Mouse (Mus musculus) gastrocnemius, postnatal 14 days (tissue): Measurements from ENCODE around the gene Stk25. TPM values are rescaled to one million over a fixed set of nuclear protein-coding genes. Genes with fewer than 3 reads are reported as not detected.

Experiments used
- DNase-seq: peaks from one replicate; pipeline ENCODE4 v3.0.0; 2021; ENCODE audit warnings: mixed read lengths
- intact Hi-C: fragments of 180-260 bp; cut with DNase I; formaldehyde crosslinking; loops from one replicate; pipeline ENCODE4 v1.15.1; 2025; ENCODE audit warnings: low total_unique reads
- total RNA-seq, 2 experiments: library from RNA; stranded (reverse); gene quantifications; 2 replicates each; pipeline ENCODE4 v1.2.3; 2021

Gene Stk25
- total RNA-seq, 2 experiments from 2014 or later = 91.0 to 98.6 TPM

- no peak for DNase-seq
- intact Hi-C loops = no loop called here
Observed at GRCm38 (mm10) chr1:93630796-93631195, 27.7 kb downstream of the Stk25 start.

DNA sequence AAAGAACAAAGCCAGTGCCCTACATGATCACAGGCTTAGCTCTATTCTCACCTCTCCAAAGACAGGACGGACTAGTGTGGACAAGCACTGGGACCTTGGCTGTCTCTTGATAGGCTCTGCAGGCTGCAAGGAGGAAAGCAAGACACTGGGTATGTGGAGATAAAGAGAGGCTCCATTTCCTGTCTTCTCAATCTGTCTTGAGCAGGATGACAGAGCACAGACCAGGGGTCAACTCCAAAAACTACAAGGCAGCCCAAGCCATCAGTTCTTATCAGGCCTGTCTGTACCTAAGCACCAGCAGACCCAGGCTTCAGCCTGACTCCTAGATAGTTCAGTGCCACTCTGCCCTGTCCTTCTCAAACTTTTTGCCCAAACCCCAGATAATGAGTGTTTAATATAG is 34.0 kb downstream of the Stk25 start:
- intact Hi-C loops = no loop called here
- DNase-seq = no peak

DNA sequence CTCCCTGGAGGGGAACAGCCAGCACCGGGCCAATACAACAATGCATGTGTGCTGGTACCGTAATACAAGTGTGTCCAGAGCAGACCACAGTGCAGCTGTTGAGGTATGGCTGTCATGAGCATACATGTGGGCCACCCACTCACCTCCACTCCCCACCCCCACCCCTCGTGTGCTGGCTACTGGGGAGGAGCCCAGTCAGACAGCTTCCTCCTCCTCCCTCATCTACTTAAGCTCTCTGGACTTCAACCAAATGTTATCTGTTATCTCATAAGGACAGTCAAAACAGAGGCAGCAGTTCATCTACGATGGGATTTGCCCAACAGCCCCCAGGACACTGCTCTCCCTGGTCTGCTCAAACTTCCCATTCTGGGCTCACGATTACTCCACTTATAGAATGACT is 39.5 kb downstream of the Stk25 start:
- DNase-seq = no peak
- intact Hi-C loops = no loop called here

DNA sequence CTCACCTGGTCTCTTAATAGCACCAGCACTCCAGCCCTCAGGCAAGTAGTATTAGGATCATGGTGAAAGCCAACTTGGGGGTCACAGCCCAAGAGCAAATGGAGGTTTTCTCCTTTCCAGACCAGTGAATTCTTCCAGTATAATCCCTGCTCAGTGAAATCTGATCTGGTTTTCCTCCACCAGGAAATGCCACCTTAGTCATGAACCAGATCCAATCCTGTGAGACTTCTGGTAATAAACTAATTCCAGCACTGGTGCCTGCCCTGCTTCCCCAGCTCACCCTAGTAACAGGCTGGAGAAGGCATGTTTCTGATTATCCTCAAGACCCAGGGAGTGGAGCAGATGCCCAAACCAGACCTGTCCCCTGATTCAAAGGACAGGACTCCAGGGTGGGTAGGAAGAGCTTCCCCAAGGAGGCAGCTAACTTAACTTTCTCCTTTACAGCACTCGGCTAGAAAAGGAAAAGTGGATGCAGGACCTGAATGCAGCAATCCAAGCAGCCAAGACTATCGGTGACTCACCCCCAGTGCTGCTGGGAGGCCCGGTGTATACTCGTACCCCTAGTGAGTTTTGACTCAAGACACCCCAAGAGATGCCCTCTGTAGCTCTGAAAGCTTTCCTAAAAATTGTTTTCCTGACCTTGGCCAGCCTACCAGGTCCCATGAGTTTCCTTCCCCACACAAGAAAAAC is 40.3 kb downstream of the Stk25 start:
- no peak for DNase-seq
- intact Hi-C loops = no loop called here

- DNase-seq = no peak
- intact Hi-C loops = no loop called here
Observed at GRCm38 (mm10) chr1:93609762-93610161, 48.7 kb downstream of the Stk25 start.

DNA sequence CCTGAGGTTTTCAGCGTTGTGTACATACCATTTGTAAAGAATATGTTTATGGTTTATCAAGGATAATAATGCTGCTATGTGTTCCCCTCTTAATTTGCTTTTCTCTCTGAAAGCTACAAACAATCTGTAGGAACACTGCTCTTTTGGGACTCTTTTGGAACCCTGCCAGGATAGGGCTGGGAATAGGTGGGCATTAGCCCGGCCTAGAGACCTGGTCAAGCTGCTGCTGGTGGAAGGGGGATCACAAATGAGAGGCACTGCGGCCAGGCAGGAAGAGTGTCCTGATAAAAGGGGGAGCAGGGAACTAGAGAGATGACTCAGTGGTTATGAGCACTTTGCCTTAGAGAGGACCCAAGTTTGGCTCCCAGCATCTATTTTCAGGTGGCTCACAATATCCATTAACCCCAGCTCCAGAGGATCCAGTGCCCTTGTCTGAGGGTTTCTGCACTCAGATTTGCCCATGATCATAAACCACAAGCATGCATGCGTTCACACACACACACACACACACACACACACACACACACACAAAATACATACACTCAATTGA is 49.7 kb downstream of the Stk25 start:
- no peak for DNase-seq
- intact Hi-C loops = no loop called here

DNA sequence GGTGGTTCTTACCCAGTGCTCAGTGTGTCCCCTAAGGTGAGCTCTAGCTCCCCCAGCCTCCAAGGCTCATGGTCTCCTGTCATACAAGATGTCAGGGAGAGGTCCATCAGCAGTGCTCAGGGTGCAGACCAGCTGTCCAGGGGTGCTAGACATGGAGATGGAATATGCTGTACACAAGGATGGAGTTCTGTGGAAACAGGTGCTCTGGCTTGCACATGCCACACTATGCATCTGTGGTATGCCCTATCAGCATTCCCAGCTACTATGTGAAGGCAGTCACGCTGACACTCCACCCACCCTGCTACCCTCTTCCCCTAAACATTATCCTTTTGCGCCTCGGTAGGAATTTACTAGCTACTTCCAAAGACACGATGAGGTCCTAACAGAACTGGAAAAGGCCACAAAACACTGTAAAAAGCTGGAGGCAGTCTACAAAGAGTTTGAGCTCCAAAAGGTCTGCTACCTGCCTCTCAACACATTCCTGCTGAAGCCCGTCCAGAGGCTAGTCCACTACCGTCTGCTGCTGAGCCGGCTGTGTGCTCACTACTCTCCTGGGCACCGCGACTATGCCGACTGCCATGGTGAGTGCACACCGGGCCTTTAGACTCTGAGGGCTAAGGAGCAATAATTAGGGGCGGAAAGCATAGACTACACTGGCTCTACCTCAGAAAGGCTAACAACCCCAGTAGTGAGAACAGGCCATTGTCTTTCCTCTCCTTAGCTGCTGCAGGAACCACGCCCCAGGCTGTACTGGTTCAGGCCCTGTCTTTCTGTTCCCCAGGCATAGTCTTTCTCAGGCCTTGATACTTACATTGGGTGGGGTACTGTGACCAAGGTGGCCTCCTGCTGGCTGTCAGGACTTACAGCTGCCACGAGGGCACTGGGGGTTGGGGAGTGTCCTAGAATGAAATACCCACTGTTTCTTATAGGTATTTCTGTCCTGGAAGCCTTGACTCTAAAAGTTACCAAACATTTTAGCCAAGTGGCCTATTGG is 51.1 kb downstream of the Stk25 start:
- DNase-seq = no peak
- intact Hi-C loops = no loop called here

DNA sequence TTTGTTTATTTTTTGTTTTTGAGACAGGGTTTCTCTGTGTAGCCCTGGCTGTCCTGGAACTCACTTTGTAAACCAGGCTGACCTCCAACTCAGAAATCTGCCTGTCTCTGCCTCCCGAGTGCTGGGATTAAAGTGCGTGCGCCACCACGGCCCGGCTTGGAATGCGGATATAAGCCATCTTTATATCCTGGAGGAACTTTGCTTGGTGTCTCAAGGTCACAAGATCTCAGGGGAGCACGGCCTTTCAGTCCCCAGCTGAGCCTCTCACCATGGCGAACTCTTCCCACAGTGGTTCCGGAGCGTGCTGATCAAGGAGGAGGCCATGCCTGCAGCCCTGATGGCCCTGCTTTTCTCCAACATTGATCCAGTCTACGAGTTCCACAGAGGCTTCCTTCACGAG is 54.5 kb downstream of the Stk25 start:
- no peak for DNase-seq
- intact Hi-C loops = no loop called here

- intact Hi-C loops = no loop called here
- DNase-seq = no peak
Observed at GRCm38 (mm10) chr1:93602911-93603310, 55.5 kb downstream of the Stk25 start.

GRCm38 (mm10) chr1:93595916-93596315 is 62.5 kb downstream of the Stk25 start:
- intact Hi-C loops = no loop called here
- DNase-seq = no peak

DNA sequence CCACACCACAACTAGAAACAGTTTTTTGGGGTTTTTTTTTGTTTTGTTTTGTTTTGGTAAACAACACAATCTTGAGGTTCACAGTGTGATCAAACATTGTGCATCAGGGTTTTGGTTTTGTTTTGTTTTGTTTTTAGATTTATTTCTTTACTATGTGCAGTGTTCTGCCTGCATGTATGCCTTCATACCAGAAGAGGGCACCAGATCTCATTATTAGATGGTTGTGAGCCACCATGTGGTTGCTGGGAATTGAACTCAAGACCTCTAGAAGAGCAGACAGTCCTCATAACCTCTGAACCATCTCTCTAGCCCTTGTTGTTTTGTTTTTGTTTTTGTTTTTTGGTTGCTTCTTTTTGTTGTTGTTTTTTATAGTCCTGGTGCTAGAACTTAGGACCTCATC is 64.5 kb downstream of the Stk25 start:
- intact Hi-C loops = no loop called here
- no peak for DNase-seq

- intact Hi-C loops = no loop called here
- DNase-seq = no peak
Observed at GRCm38 (mm10) chr1:93588346-93588745, 70.1 kb downstream of the Stk25 start.

DNA sequence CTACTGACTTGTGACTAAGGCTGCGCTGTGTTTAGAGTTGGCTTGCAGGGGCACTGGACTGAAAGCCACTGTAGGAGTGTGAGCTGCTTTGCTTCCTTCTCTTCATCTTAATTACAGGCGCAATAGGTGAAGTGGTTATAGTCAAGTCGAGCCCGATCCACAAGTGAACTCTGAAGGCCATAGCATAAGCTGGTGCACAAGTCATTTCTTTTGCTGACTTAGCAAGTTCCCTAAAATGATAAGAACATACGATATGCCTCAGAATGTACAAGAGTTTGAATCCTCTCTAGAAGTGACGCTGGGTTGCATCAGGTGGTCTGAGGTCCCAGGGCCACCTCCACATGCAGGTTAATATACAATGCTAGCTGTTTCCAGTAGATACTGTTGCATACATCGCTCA is 76.9 kb downstream of the Stk25 start:
- intact Hi-C loops = no loop called here
- no peak for DNase-seq

GRCm38 (mm10) chr1:93577861-93578260 is 80.6 kb downstream of the Stk25 start:
- DNase-seq = no peak
- intact Hi-C loops = no loop called here

- intact Hi-C loops = no loop called here
- DNase-seq = no peak
Observed at GRCm38 (mm10) chr1:93577066-93577465, 81.4 kb downstream of the Stk25 start.

Other genes with a start within 250 kb of the Stk25 start
- 100 to 1,000 TPM; 220 to 231 TPM for gene Hdlbp, start 179.8 kb downstream of the Stk25 start, total RNA-seq
- 10 to 100 TPM; 11.5 to 14.4 TPM for gene Farp2, start 146.6 kb downstream of the Stk25 start, total RNA-seq
- gene Bok, start 27.0 kb upstream of the Stk25 start, total RNA-seq = 1 to 10 TPM; 2.9 to 3.1 TPM
- gene Atg4b, start 92.8 kb upstream of the Stk25 start, total RNA-seq = 10 to 100 TPM; 29.9 to 36.9 TPM
- 10 to 100 TPM; 40.5 to 41.0 TPM for gene Thap4, start 96.2 kb upstream of the Stk25 start, total RNA-seq
- 10 to 100 TPM; 16.8 to 23.8 TPM for gene Dtymk, start 143.3 kb upstream of the Stk25 start, total RNA-seq
- gene Ing5, start 145.3 kb upstream of the Stk25 start, total RNA-seq = 1 to 10 TPM; 2.9 to 3.7 TPM
- 10 to 100 TPM; 24.8 to 25.8 TPM for gene D2hgdh, start 166.2 kb upstream of the Stk25 start, total RNA-seq
- not detected for gene Gal3st2, start 202.6 kb upstream of the Stk25 start, total RNA-seq